Mouse (Mus musculus) embryonic facial prominence, embryonic 13.5 days (tissue): ENCODE results near the gene Ptprn. TPM values are rescaled to one million over a fixed set of nuclear protein-coding genes. Genes with fewer than 3 reads are reported as not detected.
A peak's percentile ranks its signal among the peaks of the same experiment; 100 is the strongest.

Source experiments
- ATAC-seq: fragments of 200-750 bp; cut with Nextera tagmentation; 2 replicates; pipeline ENCODE4 v1.8.0; 2017; ENCODE audit warnings: low read depth; ENCODE audit not compliant: insufficient number of reproducible peaks, insufficient read depth, low FRiP score, low TSS enrichment
- H3K27ac ChIP-seq: fragments of 300-500 bp; sonication (generic); 2 replicates; pipeline ENCODE4 v1.5.1; 2015; ENCODE audit warnings: moderate library complexity, mild to moderate bottlenecking, inconsistent platforms
- H3K27me3 ChIP-seq: fragments of 300-500 bp; sonication (generic); 2 replicates; pipeline ENCODE4 v1.6.1; 2015; ENCODE audit warnings: mild to moderate bottlenecking, inconsistent platforms
- H3K36me3 ChIP-seq: fragments of 300-500 bp; sonication (generic); 2 replicates; pipeline ENCODE4 v1.6.1; 2015; ENCODE audit warnings: mild to moderate bottlenecking, inconsistent platforms
- H3K4me1 ChIP-seq: fragments of 300-500 bp; sonication (generic); 2 replicates; pipeline ENCODE4 v1.6.1; 2015; ENCODE audit warnings: inconsistent platforms
- H3K4me2 ChIP-seq: fragments of 300-500 bp; sonication (generic); 2 replicates; pipeline ENCODE4 v1.6.1; 2015; ENCODE audit warnings: moderate library complexity, mild to moderate bottlenecking, inconsistent platforms
- H3K4me3 ChIP-seq: fragments of 300-500 bp; sonication (generic); 2 replicates; pipeline ENCODE4 v1.5.1; 2015; ENCODE audit warnings: mild to moderate bottlenecking, inconsistent platforms
- H3K9ac ChIP-seq: fragments of 300-500 bp; sonication (generic); 2 replicates; pipeline ENCODE4 v1.6.1; 2015; ENCODE audit warnings: mild to moderate bottlenecking, inconsistent platforms
- H3K9me3 ChIP-seq: fragments of 300-500 bp; sonication (generic); 2 replicates; pipeline ENCODE4 v1.6.1; 2016; ENCODE audit warnings: inconsistent platforms
- WGBS: fragments of 180-500 bp; shearing (Covaris S2); methylation state at CpG from one replicate; pipeline ENCODE4 v1.1.7; 2015; ENCODE audit warnings: mixed read lengths; 5-methylcytosine and 5-hydroxymethylcytosine counted together
- polyA plus RNA-seq: library from polyadenylated mRNA; unstranded; fragments of >200 nt; fragmentation: Nextera tagmentation; extraction: Ambion mirVana; gene quantifications from 2 replicates; pipeline ENCODE4 v1.2.1, GENCODE M21; 2015

The Ptprn gene
- polyA plus RNA-seq, 1 experiment from 2014 or later = 0.37 TPM

DNA sequence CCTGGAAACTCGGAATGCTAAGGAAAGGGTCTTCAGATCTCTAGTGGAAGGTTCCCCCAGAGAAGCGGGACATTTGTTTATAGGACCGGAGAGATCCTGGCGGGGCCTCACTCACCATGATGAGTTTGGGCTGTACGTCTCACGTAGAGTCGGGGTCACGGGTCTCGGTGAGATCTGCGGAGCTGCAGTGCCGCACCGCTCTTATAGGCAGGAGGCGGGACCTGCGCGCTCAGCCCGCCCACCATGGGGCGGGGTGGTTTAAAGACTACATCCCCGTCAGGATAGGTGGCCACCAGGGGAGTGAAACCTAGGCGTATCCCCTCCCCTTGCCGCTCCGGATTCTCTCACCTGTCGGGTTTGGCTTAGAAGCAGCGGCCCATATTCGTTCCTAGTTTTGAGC lies 45.2 kb downstream of the Ptprn start:
- peak overlapping the region; percentile 69 for H3K9ac ChIP-seq
- H3K27ac ChIP-seq = no peak overlapping the region
- under 1% methylated on average over 24 of the region's 24 CpGs for WGBS

DNA sequence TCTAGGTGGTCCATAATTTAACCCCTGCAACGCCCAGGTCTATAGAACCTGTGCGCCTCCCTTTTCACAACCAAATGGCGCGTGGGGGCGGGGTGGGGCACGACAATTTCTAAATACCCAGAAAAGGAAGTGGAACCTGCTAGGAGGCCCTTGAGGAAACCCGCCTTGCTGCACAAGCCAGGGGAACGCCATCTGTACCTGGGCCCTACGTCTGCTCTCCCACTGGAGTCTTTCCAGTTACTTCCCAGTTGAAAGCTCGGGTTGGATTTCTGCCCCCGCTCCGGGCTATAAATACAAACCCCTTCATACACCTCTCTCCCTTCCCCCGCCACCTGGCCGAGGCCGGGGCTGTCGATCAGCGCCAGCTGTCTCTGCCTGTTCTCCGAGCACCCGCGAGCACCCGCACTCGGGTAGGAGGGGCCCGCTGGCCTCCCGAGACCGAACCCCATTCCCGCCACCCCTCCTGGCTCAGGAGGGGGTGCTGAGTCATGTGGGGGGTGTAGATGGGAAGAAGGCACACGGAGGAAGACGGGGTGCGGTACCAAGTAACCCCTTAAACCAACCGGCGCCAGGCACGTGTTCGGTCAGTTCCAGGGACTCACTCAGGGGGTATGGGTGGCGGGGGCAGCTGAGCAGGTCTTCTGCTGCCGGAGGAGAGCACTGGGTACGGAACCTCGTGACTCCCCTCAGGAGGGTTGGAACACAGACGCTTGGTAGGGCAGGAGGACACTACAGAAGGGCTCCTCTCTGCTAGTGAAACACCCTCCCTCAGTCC lies 45.9 kb downstream of the Ptprn start:
- H3K9me3 ChIP-seq = no peaks in the 10 kb centered on the region
- peaks cover 17% of the 10 kb centered on the region for H3K4me1 ChIP-seq
- ATAC-seq = peak; percentile 12; the same call in 1 of the 2 replicates
- peaks cover 70% of the 10 kb centered on the region for H3K27me3 ChIP-seq
- WGBS = 1% methylated on average over 38 of the region's 38 CpGs
- H3K36me3 ChIP-seq = peaks cover 25% of the 10 kb centered on the region
- peak overlapping the region; percentile 69 for H3K9ac ChIP-seq
- no peak overlapping the region for H3K27ac ChIP-seq
- H3K4me2 ChIP-seq = peak overlapping the region; percentile 97
- H3K4me3 ChIP-seq = peak overlapping the region; percentile 57

More for the DNA sequence above, 45.2 kb downstream of the Ptprn start:
- H3K9me3 ChIP-seq = no peaks in the 10 kb centered on the region
- peaks cover 18% of the 10 kb centered on the region for H3K36me3 ChIP-seq
- H3K4me3 ChIP-seq = peak overlapping the region; percentile 57
- peaks cover 70% of the 10 kb centered on the region for H3K27me3 ChIP-seq
- peak; percentile 83 for ATAC-seq
- H3K4me1 ChIP-seq = peaks cover 17% of the 10 kb centered on the region
- H3K4me2 ChIP-seq = peak overlapping the region; percentile 97

DNA sequence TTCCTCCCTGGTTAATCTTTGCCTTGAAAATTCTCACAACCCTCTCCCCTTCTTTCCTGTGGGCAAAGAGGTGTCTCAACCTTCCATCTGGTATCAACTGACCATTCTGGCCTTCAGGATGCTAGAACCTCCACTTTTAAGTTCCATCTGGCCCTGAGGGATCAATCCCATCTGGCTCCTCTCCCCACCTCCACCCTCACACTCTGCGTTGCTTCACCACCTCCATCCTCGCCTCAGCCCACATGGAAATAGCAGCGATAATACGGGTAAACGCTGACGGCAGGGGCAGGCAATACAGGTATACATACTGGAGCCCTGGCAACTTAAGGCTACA lies 46.4 kb downstream of the Ptprn start:
- H3K4me3 ChIP-seq = peak overlapping the region; percentile 57
- peaks cover 70% of the 10 kb centered on the region for H3K27me3 ChIP-seq
- ATAC-seq = no peak
- 3% methylated on average over 6 of the region's 6 CpGs for WGBS
- H3K27ac ChIP-seq = no peak overlapping the region
- peak overlapping the region; percentile 97 for H3K4me2 ChIP-seq
- no peak overlapping the region for H3K9ac ChIP-seq
- H3K4me1 ChIP-seq = peaks cover 18% of the 10 kb centered on the region
- H3K9me3 ChIP-seq = no peaks in the 10 kb centered on the region
- peaks cover 31% of the 10 kb centered on the region for H3K36me3 ChIP-seq

DNA sequence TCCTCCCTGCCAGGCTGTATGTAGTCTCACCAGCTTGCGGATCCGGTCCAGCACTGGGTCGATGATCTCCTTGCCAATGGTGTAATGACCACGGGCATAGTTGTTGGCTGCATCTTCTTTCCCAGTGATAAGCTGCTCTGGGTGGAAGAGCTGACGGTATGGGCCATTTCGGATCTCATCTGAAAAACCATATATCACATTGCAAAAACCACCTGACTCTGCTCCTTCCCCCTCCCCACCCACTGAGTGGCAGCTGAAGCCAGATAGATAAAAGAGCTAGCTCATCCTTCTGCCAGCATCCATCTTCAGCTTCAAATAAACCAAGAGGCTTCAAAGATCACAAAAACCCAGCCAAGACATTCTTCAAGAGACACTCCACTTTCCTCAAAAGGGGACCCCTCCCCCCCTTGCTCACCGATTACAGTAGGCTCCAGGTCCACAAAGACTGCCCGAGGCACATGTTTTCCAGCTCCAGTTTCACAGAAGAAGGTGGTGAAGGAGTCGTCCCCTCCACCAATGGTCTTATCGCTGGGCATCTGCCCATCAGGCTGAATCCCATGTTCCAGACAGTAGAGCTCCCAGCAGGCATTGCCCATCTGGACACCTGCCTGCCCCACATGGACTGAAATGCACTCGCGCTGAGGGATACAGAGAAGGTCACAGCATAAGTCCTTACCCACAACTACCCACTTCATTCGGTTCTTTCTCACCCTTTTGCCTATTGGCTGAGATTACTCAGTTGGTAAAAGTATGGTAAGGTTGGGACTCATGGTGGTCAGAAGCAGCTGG lies 47.3 kb downstream of the Ptprn start:
- ATAC-seq = no peak
- Histone ChIP-seq H3K27me3 (peaks cover 64% of the 10 kb centered on the region), H3K4me1 (peaks cover 27% of the 10 kb centered on the region), H3K36me3 (peaks cover 39% of the 10 kb centered on the region), H3K9ac (no peak overlapping the region), H3K4me3 (no peak overlapping the region), H3K27ac (no peak overlapping the region), H3K9me3 (no peaks in the 10 kb centered on the region), H3K4me2 (0 out of 2 replicates have a peak overlapping the region, but pooled peaks have one; percentile 97)
- 72% methylated on average over 13 of the region's 13 CpGs for WGBS

DNA sequence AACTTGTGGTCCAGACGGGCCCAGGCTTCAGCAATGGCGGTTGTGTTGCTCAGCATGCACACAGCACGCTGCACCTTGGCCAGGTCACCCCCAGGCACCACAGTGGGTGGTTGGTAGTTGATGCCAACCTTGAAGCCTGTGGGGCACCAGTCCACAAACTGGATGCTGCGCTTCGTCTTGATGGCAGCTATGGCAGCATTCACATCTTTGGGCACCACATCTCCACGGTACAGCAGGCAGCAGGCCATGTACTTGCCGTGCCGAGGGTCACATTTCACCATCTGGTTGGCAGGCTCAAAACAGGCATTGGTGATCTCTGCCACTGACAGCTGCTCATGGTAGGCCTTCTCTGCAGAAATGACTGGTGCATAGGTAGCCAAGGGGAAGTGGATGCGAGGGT lies 48.5 kb downstream of the Ptprn start:
- H3K4me3 ChIP-seq = no peak overlapping the region
- no peak for ATAC-seq

DNA sequence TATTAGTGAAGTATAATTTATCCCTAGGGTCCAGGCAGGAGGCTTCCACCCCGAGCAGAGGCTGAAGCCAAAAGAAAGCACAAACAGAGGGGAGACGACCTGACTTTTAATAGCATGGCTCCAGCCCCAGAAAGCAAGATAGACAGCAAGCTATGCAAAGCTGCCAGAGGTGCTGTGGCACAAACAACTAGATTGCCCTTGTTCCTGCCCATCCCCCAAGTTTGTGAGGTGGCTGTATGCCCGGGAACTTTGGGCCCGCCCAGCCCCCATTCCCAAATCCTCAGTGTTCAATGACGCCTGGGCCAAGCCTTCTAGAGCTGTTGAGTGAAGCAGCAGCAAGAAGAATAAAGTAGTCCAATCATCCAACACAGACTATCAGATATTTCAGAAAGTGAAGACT lies 49.4 kb downstream of the Ptprn start:
- WGBS = 75% methylated on average over 5 of the region's 5 CpGs
- H3K36me3 ChIP-seq = peaks cover 41% of the 10 kb centered on the region
- no peak overlapping the region for H3K27ac ChIP-seq
- ATAC-seq = no peak
- H3K4me2 ChIP-seq = no peak overlapping the region
- H3K9ac ChIP-seq = no peak overlapping the region
- peaks cover 40% of the 10 kb centered on the region for H3K4me1 ChIP-seq
- no peaks in the 10 kb centered on the region for H3K9me3 ChIP-seq
- H3K27me3 ChIP-seq = peaks cover 44% of the 10 kb centered on the region
- H3K4me3 ChIP-seq = no peak overlapping the region

More for the DNA sequence above, 48.5 kb downstream of the Ptprn start:
- Histone ChIP-seq H3K9me3 (no peaks in the 10 kb centered on the region), H3K9ac (no peak overlapping the region), H3K27me3 (peaks cover 52% of the 10 kb centered on the region), H3K27ac (no peak overlapping the region), H3K4me1 (peaks cover 36% of the 10 kb centered on the region), H3K36me3 (peaks cover 41% of the 10 kb centered on the region), H3K4me2 (no peak overlapping the region)
- WGBS = 93% methylated on average over 9 of the region's 9 CpGs

DNA sequence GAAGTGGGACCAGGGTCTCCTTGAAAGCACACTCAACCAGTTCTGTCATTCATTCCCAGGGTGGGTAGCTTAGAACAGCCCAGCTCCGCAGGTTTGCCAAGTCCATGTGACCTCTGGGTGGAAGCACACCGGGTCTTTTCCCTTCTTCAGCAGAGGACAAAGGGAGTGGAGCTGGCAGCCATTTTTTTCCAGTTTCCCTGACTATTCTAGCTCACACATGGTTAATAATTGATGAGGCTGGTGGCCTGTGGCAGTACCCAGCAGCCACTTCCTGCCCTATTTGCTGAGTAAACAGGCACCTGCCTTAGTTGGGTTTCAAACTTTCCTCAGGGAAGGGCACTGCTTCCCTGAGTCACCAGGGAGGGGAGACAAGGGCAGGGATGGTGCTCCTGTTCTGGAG lies 49.9 kb downstream of the Ptprn start:
- no peak for ATAC-seq
- no peaks in the 10 kb centered on the region for H3K9me3 ChIP-seq
- H3K4me1 ChIP-seq = peaks cover 40% of the 10 kb centered on the region
- peaks cover 41% of the 10 kb centered on the region for H3K36me3 ChIP-seq
- 84% methylated on average over 2 of the region's 2 CpGs for WGBS
- H3K4me3 ChIP-seq = no peak overlapping the region
- no peak overlapping the region for H3K4me2 ChIP-seq
- H3K27ac ChIP-seq = no peak overlapping the region
- peaks cover 39% of the 10 kb centered on the region for H3K27me3 ChIP-seq
- H3K9ac ChIP-seq = no peak overlapping the region

DNA sequence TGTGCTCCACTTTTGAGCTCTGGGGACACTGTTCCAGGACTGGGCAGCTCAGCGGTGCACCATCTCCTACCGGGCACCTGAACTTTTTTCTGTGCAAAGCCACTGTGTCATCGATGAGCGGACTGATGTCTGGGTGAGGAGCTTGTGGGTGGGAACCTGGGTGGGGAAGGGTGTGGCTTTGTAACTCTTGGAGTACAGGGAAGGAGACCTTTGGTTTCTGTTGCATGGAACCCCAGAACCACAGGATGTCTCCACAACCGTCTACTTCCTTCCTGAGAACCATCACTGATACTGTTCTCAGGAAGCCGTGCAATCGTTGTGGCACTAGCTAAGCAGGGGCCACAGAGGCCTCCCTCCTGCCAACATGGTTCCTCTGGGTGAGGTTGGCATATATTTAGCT lies 51.2 kb downstream of the Ptprn start:
- 86% methylated on average over 7 of the region's 7 CpGs for WGBS
- Histone ChIP-seq H3K4me1 (peaks cover 38% of the 10 kb centered on the region), H3K9me3 (no peaks in the 10 kb centered on the region)

DNA sequence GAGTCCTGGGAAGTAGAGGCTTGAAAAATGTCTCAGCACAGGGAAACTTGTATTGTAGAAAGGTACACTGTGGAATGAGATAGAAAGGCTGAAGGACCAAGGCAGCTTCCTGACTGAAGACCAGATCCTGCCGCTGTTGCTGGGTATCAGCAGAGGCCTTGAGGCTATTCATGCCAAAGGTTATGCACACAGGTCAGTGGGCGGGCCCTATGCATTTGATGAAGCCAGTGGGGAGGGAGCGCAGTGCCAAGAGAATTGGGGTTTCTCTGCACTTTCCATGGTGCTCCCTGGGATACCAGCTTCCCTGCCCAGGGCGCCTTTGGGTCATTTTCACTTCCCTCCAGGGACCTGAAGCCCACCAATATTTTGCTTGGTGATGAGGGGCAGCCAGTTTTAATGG lies 51.8 kb downstream of the Ptprn start:
- ATAC-seq = no peak
- no peak overlapping the region for H3K4me3 ChIP-seq
- no peak overlapping the region for H3K27ac ChIP-seq
- H3K4me2 ChIP-seq = 0 out of 2 replicates have a peak overlapping the region, but pooled peaks have one; percentile 1
- H3K9me3 ChIP-seq = no peaks in the 10 kb centered on the region
- H3K27me3 ChIP-seq = peaks cover 20% of the 10 kb centered on the region
- H3K9ac ChIP-seq = no peak overlapping the region
- 71% methylated on average over 4 of the region's 4 CpGs for WGBS
- H3K36me3 ChIP-seq = peaks cover 41% of the 10 kb centered on the region
- peaks cover 36% of the 10 kb centered on the region for H3K4me1 ChIP-seq

More for the DNA sequence above, 51.2 kb downstream of the Ptprn start:
- Histone ChIP-seq H3K4me3 (no peak overlapping the region), H3K4me2 (no peak overlapping the region), H3K9ac (no peak overlapping the region), H3K27me3 (peaks cover 26% of the 10 kb centered on the region), H3K36me3 (peaks cover 41% of the 10 kb centered on the region), H3K27ac (no peak overlapping the region)
- no peak for ATAC-seq

DNA sequence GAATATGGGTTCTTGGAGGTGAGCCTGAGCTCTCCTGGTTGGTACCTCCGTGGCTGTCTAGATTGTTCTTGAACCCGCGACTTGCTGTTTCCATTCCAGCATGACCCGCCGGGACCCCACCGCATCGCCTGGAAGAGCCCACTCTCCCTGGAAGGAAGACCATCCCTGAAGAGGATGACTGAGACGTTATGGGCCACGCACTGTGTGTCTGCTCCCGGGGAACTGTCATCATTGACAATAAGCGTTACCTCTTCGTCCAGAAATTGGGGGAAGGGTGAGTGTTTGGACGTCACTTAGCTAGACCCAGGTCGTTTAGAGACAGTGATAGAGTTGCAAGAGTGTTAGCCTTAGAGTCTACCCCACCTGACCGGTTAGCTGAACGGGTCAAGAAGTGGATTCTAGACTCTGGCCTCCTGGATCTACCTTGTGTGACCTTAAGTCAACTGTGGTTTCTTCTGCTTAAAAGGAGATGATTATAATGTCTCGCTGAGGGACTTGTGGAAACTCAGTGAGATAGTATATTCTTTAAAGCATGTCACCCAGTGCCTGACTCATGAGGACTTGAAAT lies 53.1 kb downstream of the Ptprn start:
- H3K4me2 ChIP-seq = peak overlapping the region; percentile 95
- 11% methylated on average over 17 of the region's 17 CpGs for WGBS
- peaks cover 41% of the 10 kb centered on the region for H3K36me3 ChIP-seq
- no peak overlapping the region for H3K27ac ChIP-seq
- H3K4me3 ChIP-seq = peak overlapping the region; percentile 97
- peaks cover 7% of the 10 kb centered on the region for H3K27me3 ChIP-seq
- ATAC-seq = no peak
- H3K9me3 ChIP-seq = no peaks in the 10 kb centered on the region
- H3K9ac ChIP-seq = peak overlapping the region; percentile 96
- H3K4me1 ChIP-seq = peaks cover 36% of the 10 kb centered on the region

DNA sequence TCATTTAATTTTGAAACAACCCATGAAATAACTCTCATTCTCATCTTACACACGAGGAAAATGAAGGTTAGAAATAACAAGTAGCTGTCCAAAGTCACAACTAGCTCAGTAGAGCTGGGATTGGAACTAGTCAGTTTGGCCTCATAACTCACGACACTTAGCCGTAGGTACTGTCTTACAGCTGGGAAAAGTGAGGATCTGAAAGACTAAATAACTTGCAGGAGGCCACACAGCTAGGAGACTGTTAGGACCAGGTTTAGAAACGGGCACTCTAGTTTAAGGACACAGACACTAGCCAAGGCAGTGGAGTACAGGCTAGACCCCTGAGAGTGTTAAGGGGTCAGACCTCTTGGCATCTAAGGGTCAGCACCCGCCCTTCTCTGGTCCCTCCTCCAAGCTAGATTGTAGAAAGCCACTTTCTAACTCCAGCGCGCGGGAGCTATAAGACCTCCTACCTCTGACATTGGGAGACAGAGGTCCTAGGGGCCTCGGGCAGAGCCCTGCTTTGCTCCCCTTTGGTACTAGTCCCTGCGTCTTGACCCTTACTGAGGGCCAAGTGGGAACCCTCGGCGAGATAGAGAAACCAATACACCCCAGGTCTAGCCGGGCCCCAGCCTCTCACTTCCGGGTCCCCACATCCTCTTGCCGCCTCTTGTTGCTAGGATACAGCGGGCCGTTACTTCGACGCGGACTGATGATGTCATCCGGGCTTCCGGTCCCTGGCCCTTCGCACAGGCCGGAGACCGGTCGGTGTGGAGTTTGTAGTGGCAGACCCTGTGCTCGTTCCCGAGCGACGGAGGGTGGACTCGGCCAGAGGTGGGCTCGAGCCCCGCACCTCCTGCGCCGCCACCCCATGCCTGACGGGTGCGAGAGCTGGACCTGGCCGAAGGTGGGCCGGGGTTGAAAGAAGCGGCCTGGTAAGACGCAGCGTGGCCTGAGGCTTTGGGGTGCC lies 53.9 kb downstream of the Ptprn start, which contains the start of the genes Glb1l and Stk16:
Glb1l (minus strand) TSS at position 678 of the 952 bp plus-strand sequence.
Stk16 (plus strand) TSS at position 703 of the 952 bp plus-strand sequence.
- H3K4me3 ChIP-seq = peak within 1 kb of the TSS; percentile 97
- no peaks in the 10 kb centered on the region for H3K9me3 ChIP-seq
- peak; percentile 82 for ATAC-seq
- no peaks in the 10 kb centered on the region for H3K27me3 ChIP-seq
- WGBS = 5% methylated on average over 42 of the region's 42 CpGs
- H3K36me3 ChIP-seq = peaks cover 35% of the 10 kb centered on the region
- H3K4me2 ChIP-seq = peak within 1 kb of the TSS; percentile 95
- peaks cover 36% of the 10 kb centered on the region for H3K4me1 ChIP-seq
- peak within 1 kb of the TSS; percentile 96 for H3K9ac ChIP-seq
- peak within 1 kb of the TSS; percentile 39; the same call in 1 of the 2 replicates for H3K27ac ChIP-seq
